Mouse (Mus musculus): ENCODE results near the gene Svs6. TPM values are rescaled to one million over a fixed set of nuclear protein-coding genes. Genes with fewer than 3 reads are reported as not detected.

Gene Svs6
- polyA plus RNA-seq, 1 experiment from 2014 or later = not detected

GRCm38 (mm10) chr2:164360974-164361657 lies 44.6 kb downstream of the Svs6 start:
- no peaks in the 10 kb centered on the region for H3K4me1 ChIP-seq (ENCODE audit: control insufficient read depth in 2 of 2, insufficient read depth in 2 of 2, low read length in 2 of 2)
- no peaks in the 10 kb centered on the region for H3K9me3 ChIP-seq (ENCODE audit: control insufficient read depth, low read length)
- no peaks in the 10 kb centered on the region for H3K36me3 ChIP-seq (ENCODE audit: control insufficient read depth, insufficient read depth, low read length)
- H3K4me3 ChIP-seq (ENCODE audit: control insufficient read depth in 1 of 2, insufficient read depth in 1 of 2, low read depth in 1 of 2, low read length in 2 of 2) = no peak overlapping the region
- H3K27me3 ChIP-seq (ENCODE audit: control insufficient read depth, insufficient read depth, low read length) = peaks cover 10% of the 10 kb centered on the region; the same call in 1 of the 2 replicates
- WGBS = 28% methylated on average over 13 of the region's 13 CpGs
- ATAC-seq (ENCODE audit: insufficient number of reproducible peaks, insufficient read depth, low FRiP score, low read depth) = no peak
- no peak overlapping the region for H3K4me2 ChIP-seq (ENCODE audit: low read length)
- no peak overlapping the region for H3K27ac ChIP-seq (replicated peaks in 1 of 2; ENCODE audit: control insufficient read depth in 1 of 2, insufficient read depth in 1 of 2, low read depth in 2 of 2, low read length in 2 of 2)
- H3K9ac ChIP-seq (ENCODE audit: low read length) = no peak overlapping the region

- no peak for ATAC-seq (ENCODE audit: insufficient number of reproducible peaks, insufficient read depth, low FRiP score, low read depth)
- Histone ChIP-seq H3K4me3 (ENCODE audit: control insufficient read depth in 1 of 2, insufficient read depth in 1 of 2, low read depth in 1 of 2, low read length in 2 of 2) (no peak overlapping the region), H3K36me3 (ENCODE audit: control insufficient read depth, insufficient read depth, low read length) (no peaks in the 10 kb centered on the region), H3K27ac (replicated peaks in 1 of 2; ENCODE audit: control insufficient read depth in 1 of 2, insufficient read depth in 1 of 2, low read depth in 2 of 2, low read length in 2 of 2) (no peak overlapping the region), H3K4me1 (ENCODE audit: control insufficient read depth in 2 of 2, insufficient read depth in 2 of 2, low read length in 2 of 2) (no peaks in the 10 kb centered on the region), H3K27me3 (ENCODE audit: control insufficient read depth, insufficient read depth, low read length) (no peaks in the 10 kb centered on the region), H3K4me2 (ENCODE audit: low read length) (no peak overlapping the region), H3K9me3 (ENCODE audit: control insufficient read depth, low read length) (no peaks in the 10 kb centered on the region), H3K9ac (ENCODE audit: low read length) (no peak overlapping the region)
- 38% methylated on average over 3 of the region's 3 CpGs for whole genome bisulfite sequencing
Observed at GRCm38 (mm10) chr2:164366947-164367346, 50.4 kb downstream of the Svs6 start.

Small RNAs within 50 kb of the gene (microRNA-seq; reads per million reads assigned to microRNA genes)
- not detected for gene Mir7678

Other genes with a start within 250 kb of the Svs6 start
- gene Stk4, start 246.4 kb upstream of the Svs6 start, polyA plus RNA-seq (2014; fragmentation: Nextera tagmentation; extraction: Ambion mirVana) = 14.9 and 19.5 TPM in 2 replicates
- gene Tomm34, start 245.6 kb upstream of the Svs6 start, polyA plus RNA-seq (2014; fragmentation: Nextera tagmentation; extraction: Ambion mirVana) = 55.5 and 60.7 TPM in 2 replicates
- gene Kcns1, start 145.6 kb upstream of the Svs6 start, polyA plus RNA-seq (2014; fragmentation: Nextera tagmentation; extraction: Ambion mirVana) = 0.22 and 0.28 TPM in 2 replicates
- gene Wfdc5, start 134.0 kb upstream of the Svs6 start, polyA plus RNA-seq (2014; fragmentation: Nextera tagmentation; extraction: Ambion mirVana) = not detected in 2 replicates
- not detected in 2 replicates for gene Wfdc12, start 126.1 kb upstream of the Svs6 start, polyA plus RNA-seq (2014; fragmentation: Nextera tagmentation; extraction: Ambion mirVana)
- gene Wfdc15a, start 116.6 kb upstream of the Svs6 start, polyA plus RNA-seq (2014; fragmentation: Nextera tagmentation; extraction: Ambion mirVana) = not detected in 2 replicates
- not detected in 2 replicates for gene Wfdc15b, start 95.1 kb upstream of the Svs6 start, polyA plus RNA-seq (2014; fragmentation: Nextera tagmentation; extraction: Ambion mirVana)
- not detected in 2 replicates for gene Svs2, start 78.3 kb upstream of the Svs6 start, polyA plus RNA-seq (2014; fragmentation: Nextera tagmentation; extraction: Ambion mirVana)
- gene Svs3b, start 60.1 kb upstream of the Svs6 start, polyA plus RNA-seq (2014; fragmentation: Nextera tagmentation; extraction: Ambion mirVana) = not detected in 2 replicates
- gene Svs4, start 38.3 kb upstream of the Svs6 start, polyA plus RNA-seq (2014; fragmentation: Nextera tagmentation; extraction: Ambion mirVana) = not detected in 2 replicates
- gene Svs3a, start 27.5 kb upstream of the Svs6 start, polyA plus RNA-seq (2014; fragmentation: Nextera tagmentation; extraction: Ambion mirVana) = not detected in 2 replicates
- not detected in 2 replicates for gene Svs5, start 16.0 kb downstream of the Svs6 start, polyA plus RNA-seq (2014; fragmentation: Nextera tagmentation; extraction: Ambion mirVana)
- gene Slpi, start 72.3 kb downstream of the Svs6 start, polyA plus RNA-seq (2014; fragmentation: Nextera tagmentation; extraction: Ambion mirVana) = 0.63 and 1.3 TPM in 2 replicates
- gene Rbpjl, start 86.4 kb downstream of the Svs6 start, polyA plus RNA-seq (2014; fragmentation: Nextera tagmentation; extraction: Ambion mirVana) = 0.05 and 0.08 TPM in 2 replicates
- 0.97 and 1.4 TPM in 2 replicates for gene Matn4, start 88.4 kb downstream of the Svs6 start, polyA plus RNA-seq (2014; fragmentation: Nextera tagmentation; extraction: Ambion mirVana)
- 33.5 and 40.1 TPM in 2 replicates for gene Sdc4, start 127.1 kb downstream of the Svs6 start, polyA plus RNA-seq (2014; fragmentation: Nextera tagmentation; extraction: Ambion mirVana)
- 45.7 and 47.6 TPM in 2 replicates for gene Sys1, start 140.2 kb downstream of the Svs6 start, polyA plus RNA-seq (2014; fragmentation: Nextera tagmentation; extraction: Ambion mirVana)
- 8.0 and 16.3 TPM in 2 replicates for gene Gm20458, start 144.2 kb downstream of the Svs6 start, polyA plus RNA-seq (2014; fragmentation: Nextera tagmentation; extraction: Ambion mirVana)
- gene Trp53tg5, start 157.0 kb downstream of the Svs6 start, polyA plus RNA-seq (2014; fragmentation: Nextera tagmentation; extraction: Ambion mirVana) = not detected in 2 replicates
- gene Dbndd2, start 169.4 kb downstream of the Svs6 start, polyA plus RNA-seq (2014; fragmentation: Nextera tagmentation; extraction: Ambion mirVana) = 13.1 and 21.3 TPM in 2 replicates
- 58.8 and 64.3 TPM in 2 replicates for gene Pigt, start 180.8 kb downstream of the Svs6 start, polyA plus RNA-seq (2014; fragmentation: Nextera tagmentation; extraction: Ambion mirVana)
- 1.3 and 6.2 TPM in 2 replicates for gene Wfdc2, start 245.7 kb downstream of the Svs6 start, polyA plus RNA-seq (2014; fragmentation: Nextera tagmentation; extraction: Ambion mirVana)